Mouse (Mus musculus): ENCODE data around the gene Rassf1.

The Rassf1 gene

DNA sequence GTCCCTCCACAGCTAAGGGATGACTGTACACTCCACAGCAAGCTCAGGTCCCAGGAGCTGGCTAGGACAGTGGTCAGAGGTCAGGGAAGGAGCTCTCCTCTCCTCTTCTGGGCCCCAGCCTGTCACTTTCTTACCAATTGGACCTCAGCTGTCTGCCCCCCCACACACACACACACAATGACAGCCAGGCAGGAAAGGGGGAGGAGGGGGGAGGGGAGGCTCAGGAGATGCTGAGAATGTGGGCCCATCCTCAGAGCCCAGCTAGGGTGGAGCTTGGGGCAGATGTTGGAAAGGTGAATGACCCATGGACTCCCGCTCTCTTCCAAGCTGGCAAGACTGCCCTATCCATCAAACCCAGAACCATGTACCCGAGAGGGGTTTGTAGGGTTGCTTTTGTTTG lies 55.7 kb downstream of the Rassf1 start:
- no peak for DNase-seq

DNA sequence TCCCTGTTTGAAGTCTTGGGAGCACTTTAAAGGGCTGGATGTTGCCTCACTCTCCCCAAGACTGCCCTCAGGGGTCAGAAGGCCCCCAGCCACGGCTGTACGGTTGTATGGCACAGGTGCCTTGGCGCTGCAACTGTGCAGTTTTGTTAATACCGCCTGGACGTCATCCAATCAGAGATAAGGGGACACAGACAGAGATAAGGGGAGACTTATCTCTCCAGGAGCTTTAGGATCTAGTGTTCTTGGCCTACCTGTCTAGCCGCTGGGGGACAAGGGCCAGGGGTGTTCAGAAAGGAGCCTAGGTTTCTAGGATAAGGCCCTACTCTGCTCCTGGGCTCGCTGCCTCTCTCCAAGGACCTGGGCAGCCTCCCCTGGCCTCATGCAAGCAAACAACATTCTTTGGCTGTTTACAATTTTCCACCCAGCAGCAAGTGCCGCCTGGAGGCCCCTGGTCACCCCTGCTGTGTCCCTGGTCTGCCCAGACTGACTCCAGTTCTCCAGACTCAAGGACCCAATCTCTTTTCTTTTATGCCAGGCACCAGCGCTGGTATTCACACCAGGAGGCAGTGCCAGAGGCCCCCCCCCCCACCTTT lies 56.4 kb downstream of the Rassf1 start:
- DNase-seq: no peak

DNA sequence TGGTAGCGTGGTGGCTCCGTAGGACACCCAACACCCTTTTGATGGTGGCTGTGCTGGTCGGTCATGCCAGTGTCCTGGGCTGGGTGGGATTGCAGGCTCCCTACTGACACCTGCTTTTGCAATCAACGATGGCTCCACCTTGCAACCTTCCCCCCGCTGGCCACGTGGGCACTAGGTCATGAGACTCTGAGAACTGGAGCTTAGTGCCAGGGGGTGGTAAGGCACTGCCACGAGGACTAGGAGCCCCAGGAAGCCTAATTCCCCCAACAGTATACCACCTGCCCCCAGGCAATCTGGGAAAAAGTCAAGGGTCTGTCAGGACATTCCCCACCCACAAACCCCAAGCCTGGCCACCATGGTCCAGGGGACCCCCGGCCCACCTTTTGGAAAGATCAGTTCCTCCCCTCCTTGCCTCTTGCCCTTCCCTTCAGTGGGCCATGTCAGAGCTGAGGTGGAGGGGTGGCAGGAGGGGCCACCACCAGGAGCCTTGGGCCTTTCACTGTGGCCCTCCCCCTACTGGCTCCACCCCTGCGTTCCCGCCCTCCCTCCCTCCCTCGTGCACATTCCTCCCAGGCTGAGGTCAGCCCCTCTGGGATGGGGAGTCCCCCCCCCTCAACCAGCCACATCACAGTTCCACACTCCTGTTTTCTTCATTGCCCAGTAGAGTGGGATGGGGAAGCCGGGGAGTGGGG lies 57.5 kb downstream of the Rassf1 start, which contains the start of gene Sema3b:
Sema3b (minus strand) TSS at position 489 of the 692 bp plus-strand sequence.
- DNase-seq: no peak

DNA sequence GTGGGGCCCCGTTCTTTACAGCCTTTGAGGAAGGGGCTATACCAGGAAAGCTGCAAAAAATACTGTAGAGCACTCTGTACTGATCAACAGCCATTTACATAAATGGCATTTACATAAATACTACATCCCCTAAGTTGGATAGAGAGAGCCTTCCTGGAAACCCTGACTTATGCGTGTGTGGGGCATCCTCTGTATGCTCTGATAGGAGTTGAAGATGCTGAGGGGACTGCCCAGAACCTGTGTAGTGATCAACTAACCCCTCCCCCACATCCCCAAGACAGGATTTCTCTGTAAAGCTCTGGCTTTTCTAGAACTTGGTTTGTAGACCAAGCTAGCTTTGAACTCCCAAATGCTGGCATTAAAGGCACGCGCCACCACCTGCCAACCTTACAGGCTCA lies 58.1 kb downstream of the Rassf1 start:
- DNase-seq: no peak

DNA sequence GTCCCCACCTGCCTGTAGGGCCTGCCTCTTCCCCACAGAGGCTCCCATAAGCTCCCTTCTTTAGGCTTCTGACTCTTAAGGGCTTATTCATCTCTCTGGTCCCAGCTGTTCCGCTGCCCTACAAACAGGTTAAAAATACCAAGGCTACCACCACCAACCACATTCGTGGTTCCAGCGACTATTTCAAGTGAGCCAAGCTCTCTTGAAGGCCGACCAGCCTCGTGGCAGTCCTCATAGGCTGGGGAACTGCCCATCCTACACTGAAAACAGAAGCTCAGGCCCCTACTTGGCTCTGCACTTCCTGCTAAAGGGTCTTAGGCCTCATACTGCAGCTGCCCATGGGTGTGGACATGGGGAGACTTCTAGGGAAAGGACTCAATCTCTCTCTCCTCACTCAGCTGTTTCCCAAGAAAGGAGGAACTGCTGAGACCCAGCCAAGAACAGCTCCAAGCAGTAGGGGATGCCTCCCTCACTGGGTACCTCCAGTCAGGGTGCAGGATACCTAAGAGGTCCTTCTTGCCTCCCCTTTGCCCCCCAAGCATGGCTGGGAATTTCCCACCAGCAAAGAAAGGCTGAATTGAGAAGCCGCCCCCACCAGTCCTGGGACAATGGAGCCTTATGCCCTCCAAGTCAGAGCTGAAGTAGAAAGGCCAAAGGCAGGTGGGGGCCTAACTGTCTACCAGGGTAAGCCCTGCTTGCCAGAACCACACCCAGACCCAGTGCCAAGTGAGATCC lies 60.3 kb downstream of the Rassf1 start:
- no peak for DNase-seq
